Mouse (Mus musculus): Measurements from ENCODE around the gene Mpeg1.

The Mpeg1 gene

DNA sequence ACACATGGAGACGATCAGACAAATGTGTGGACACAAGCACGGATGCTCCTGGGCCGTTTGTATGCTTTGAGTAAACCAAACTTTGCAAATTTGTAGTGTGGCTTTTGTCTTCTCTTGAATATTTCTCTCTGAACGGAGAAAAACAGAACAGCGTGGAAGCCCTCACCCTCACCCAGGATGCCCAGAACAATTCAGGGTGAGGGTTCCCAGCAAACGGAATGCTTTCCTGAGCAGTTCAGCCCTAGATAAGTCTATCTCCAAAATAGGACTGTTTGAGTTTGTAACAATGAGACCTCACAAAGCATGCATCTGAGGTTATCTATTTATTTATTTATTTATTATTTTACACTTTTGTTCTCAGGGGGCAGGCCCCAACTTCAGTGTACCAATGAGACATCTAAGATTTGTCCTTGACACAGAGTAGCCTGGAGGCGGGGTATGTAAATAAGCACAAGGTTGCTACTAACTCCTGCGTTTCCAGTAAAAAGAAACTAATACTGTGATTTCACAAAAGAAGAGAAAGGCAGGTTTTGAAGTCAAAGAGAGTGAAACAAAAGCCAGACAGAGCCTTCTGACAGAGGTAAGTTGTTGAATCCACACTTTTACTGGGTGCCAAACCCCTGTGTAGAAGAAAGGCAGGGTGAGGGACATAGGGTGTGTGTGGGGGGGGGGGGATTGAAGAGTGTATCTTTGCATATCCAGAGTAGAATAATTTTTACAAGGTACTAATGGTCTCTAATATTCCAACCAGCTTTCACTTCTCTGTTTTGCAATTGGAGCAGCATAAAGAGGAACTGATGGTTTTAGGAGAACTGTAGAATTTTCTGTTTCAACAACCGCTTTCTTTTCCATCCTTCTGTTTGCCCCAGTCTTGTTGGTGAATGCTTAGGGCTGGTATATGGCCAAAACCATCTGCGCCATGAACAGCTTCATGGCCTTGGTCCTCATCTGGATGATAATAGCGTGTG, at the start of gene Mpeg1:
Mpeg1 (plus strand) TSS at position 498 of the 968 bp plus-strand sequence.
- in situ Hi-C loops (cut with MseI, MboI), result no loop called here

DNA sequence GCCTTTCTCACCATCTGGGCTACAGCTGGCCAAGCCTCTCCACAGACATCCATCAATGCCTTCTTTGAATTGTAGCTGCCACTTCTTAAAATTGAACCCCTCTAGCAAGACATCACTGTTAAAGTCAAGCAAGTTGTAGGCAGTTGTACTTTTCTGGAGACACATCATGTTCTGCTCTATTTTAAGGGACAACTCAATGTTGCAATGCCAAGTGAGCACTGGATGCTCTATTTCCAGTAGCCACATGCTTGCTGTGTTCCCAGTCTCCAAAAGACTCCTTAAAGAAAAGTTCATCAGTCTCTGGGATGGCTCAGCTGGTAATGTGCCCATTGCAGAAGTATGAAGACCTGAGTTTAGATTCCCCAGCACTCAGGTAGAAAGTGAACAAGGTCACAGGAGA, 46.8 kb upstream of the Mpeg1 start:
- in situ Hi-C loops (cut with MseI, MboI), result loop anchor here in 1 of 2 experiments (10.0 kb wide), 1 partner anchor 279 kb away; no protein-coding TSS in a partner anchor

DNA sequence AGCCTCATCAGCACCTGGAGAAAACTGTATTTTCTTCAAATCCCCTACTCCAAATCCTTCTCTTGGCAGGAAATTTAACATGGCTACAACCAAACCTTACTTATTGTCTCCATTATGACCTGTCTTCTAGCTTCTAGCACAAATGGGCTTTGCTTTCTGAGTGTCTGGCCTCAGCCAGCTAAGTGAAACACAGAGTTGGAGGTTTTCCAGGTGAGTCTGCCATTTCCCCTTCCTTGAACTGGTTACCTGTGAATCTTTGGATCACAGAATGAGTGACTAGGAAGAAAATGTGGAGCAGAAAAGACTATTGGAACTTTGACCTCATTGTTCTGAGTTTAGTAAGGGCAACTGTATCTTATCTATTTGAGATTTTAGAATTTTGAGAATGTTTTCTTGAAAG, 43.2 kb upstream of the Mpeg1 start, which contains the start of gene Olfr1441:
Olfr1441 (plus strand) TSS at position 73 of the 400 bp plus-strand sequence.
- in situ Hi-C loops (cut with MseI, MboI), result loop anchor here in 1 of 2 experiments (10.0 kb wide), 1 partner anchor 283 kb away; no protein-coding TSS in a partner anchor

DNA sequence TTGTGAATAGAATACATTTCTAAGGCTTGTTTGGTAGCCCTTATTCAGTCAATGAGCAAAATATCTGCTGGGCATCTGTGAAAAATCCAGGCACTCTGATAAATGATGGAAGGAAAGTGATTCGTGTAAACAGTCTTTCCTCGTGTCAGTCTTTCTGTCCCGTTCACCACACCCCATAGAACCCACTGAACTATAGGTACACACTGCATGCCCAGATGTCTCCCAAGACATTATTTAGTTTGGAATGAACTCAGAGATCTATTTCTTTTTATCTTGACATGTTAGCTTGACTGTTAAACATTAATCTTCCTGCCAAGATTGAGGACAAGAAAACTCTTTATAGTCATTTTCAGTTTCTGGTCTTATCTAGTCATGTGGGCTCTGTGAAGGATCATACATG, 42.3 kb upstream of the Mpeg1 start:
- in situ Hi-C loops (cut with MseI, MboI), result loop anchor here in 1 of 2 experiments (10.0 kb wide), 1 partner anchor 284 kb away; no protein-coding TSS in a partner anchor

DNA sequence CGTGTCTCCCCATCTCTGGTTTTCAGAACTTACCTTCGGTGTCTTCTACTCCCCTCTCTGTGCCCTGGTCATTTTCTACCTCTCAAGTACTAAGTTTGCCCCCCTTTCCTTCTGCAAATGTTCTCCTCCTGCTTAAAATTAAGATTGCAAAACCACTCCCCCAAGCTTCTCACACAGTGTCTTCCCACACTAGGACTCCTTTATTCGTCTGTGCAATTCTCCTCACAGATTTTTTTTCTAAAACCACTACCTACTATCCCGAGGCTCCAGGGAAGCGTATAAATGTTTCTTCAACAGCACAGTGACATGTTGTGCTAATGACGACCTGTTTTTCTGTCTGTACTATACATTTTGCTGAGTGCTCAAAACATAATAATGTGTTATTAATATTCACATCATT, 40.0 kb upstream of the Mpeg1 start:
- in situ Hi-C loops (cut with MseI, MboI), result loop anchor here in 1 of 2 experiments (10.0 kb wide), 1 partner anchor 286 kb away; no protein-coding TSS in a partner anchor

DNA sequence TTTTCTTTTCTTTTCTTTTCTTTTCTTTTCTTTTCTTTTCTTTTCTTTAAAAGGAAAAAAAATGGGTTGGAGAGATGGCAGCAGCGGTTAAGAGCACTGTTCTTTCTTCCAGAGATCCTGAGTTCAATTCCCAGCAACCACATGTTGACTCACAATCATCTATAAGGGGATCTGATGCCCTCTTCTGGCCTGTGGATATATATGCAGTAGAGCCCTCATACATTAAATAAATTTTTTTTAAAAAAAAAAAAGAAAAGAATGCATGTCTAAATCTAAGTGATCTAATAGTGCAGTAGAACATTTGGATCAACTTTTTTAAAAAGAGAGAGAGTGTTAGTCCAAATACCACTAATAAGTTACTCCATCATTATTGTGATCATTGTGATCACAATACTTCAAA, 38.9 kb upstream of the Mpeg1 start:
- in situ Hi-C loops (cut with MseI, MboI), result loop anchor here in 1 of 2 experiments (10.0 kb wide), 1 partner anchor 287 kb away; no protein-coding TSS in a partner anchor

DNA sequence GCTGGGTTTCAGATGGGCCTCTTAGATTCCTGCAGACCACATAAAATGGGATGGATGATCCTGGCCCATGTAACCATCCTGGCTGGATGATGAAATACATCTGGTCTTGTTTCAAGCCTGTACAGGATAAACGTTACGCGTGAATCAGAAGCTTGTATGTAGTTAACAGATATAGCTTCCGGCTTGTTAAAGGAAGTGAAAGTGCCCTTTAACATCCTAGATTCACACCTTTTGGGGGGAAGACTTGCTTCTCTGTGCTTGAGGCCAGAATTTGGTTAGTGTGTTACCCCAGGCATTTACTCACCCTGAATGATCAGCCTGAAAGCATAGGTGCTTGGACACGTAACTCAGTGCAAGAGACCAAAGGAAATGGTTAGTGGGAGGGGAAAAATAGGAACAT, 33.5 kb upstream of the Mpeg1 start:
- in situ Hi-C loops (cut with MseI, MboI), result loop anchor here in 1 of 2 experiments (10.0 kb wide), 1 partner anchor 292 kb away; no protein-coding TSS in a partner anchor

DNA sequence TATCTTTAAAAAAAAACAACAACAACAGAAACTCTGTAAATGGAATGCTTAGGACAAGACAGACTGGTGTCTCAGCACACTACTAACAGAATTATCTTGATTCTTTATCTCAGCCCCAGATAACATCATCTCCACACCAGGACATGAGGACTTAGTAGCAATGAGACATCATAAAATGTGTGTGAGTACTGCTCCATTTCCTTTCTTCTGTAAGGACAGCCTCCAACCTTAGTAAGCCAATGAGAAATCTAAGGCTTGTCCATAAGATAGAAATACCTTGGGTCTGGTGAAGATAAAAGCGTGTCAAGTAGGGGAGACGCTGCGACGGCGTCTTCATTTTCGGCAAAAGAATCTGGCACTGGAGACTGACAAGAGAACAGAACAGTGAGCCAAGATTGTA, 33.0 kb upstream of the Mpeg1 start, which contains the start of gene Pfpl:
Pfpl (plus strand) TSS at position 301 of the 400 bp plus-strand sequence.
- in situ Hi-C loops (cut with MseI, MboI), result loop anchor here in 1 of 2 experiments (10.0 kb wide), 1 partner anchor 293 kb away; no protein-coding TSS in a partner anchor

DNA sequence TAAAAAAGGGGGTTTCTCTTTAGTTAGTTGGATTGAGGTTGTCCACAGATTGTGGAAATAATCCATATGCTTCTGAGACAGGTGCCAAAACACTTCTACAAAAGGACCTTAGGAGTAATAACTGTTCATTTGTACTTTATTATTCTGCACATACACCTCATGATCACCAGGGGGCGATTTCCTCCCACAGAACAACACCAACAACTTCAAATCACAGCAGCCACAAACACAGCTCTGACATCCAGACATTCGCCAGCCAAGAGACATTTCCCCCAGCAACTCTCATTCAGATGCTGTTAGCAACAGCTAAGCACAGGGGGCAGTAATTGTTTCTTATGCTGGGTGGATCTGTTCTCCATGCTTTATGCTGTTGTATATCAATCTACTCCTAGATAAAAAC, 27.5 kb upstream of the Mpeg1 start:
- in situ Hi-C loops (cut with MseI, MboI), result loop anchor here in 1 of 2 experiments (5.0 kb wide), 1 partner anchor 69 kb away; the partner anchor contains the start of gene Dtx4

DNA sequence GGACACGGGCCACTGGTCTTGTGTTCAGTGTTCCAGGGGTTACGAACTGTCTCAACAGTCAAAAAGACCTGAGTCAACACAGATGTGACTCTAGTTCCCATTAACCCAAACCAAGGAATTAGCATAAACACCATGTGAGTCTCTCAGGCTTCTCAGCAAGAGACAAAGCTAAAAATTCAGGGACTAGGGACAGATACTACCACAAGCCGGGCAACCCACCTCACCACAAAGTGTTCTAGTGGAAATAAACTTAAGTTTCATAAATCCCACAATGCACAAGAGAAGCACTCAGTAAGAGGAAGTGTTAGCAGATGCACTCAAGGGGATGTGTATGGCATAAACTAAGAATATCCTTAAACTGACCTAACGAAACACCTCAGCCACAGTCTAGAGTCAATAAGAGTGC, 25.6 kb upstream of the Mpeg1 start:
- in situ Hi-C loops (cut with MseI, MboI), result no loop called here

DNA sequence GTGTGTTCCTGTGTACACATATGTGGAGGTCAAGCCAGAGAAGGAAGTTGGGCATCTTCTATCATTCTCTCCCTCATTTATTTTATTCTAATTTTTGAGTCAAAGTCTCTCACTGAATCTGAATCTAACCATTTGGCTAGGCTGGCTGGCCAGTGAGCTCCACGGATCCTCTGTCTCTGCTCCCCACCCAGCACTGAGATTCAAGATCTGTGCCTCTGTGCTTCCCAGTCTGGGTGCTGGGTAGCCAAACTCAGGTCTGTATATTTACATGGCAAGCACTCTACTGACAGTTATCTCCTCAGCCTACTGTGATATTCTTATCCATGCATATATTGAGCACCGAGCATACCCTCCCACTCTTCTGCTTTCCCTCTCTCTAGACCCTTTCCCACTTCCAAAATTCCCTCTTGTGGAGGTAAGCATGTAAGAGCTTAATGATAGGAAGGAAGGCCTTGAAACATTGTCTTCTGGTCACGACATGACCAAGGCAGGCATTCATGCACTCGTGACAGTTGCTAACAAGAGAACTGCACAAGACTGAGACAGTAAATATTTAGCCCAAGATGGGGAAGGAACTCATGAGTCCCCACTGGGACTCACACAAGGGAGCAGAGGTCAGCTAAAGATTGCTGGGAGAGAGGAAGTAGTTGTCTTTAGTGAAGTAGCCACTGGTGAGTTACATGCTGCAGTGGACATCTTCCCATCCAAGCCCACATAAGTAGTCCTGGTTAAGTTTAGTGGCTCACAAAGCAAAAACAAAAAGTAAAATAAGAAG, 24.6 kb upstream of the Mpeg1 start:
- in situ Hi-C loops (cut with MseI, MboI), result no loop called here

DNA sequence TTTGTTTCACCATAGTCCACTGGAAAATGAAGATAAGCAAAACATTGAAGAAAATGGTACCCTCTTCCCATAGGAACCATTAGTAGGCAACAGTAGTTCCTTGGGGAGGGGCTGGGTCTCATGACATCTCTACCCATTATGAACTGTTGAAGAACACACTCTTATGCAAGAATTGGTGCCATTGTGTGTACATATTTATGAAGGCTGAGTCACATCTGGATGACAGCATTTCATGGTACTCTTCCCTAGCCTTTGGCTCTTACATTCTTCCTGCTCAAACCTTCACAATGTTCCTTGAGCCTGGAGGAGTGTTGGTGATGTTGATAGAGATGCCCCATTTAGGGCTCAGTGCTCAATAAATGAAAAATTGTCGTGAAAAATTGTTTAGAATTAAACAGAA, 21.0 kb upstream of the Mpeg1 start:
- in situ Hi-C loops (cut with MseI, MboI), result no loop called here

DNA sequence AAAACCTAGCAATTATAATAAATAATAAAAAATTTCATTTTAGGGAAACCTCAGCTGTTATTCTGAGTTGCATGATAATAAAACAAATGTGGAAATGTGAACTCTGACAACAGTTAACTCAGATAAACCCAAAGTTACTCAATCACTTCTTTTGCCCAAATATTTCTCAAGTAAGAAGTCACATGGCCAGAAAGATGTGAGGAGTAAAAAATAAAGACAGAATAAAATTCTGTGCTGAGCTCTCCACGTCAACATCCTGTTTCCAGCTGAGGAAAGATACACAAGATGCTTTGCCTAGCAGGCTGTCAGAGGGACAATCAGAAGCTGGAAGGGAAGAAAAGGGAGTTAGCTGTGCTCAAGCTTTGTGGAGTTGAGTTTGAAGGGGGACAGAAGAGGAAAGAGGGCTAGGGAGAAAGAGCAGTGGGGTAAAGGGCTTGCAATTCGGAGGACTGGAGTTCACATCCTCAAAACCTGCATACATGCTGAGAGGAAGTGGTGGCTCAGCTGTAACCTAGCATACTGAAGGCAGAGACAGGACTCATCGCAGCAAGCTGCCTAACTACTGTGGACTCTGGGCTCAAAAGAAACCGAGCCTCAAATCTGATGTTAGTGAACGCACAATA, 20.4 kb upstream of the Mpeg1 start:
- in situ Hi-C loops (cut with MseI, MboI), result no loop called here

DNA sequence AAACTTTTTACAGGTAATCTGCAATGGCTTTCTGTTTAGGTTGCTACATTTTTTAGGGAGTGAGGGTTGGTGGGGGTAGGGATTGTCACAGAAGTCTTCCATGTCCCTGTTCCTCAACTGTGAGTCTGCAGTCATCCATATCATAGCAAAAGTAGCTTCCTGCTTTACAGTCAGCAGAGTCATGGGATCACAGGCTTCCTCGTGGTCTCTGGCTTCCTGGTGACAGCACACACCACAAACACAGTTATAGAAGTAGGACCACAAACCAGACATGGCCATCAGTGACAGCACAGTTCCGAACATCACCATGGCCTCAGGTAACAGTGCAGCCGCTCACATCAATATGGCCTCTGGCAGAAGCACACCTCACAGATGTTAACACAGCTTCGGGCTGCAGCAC, 18.0 kb upstream of the Mpeg1 start:
- in situ Hi-C loops (cut with MseI, MboI), result no loop called here

DNA sequence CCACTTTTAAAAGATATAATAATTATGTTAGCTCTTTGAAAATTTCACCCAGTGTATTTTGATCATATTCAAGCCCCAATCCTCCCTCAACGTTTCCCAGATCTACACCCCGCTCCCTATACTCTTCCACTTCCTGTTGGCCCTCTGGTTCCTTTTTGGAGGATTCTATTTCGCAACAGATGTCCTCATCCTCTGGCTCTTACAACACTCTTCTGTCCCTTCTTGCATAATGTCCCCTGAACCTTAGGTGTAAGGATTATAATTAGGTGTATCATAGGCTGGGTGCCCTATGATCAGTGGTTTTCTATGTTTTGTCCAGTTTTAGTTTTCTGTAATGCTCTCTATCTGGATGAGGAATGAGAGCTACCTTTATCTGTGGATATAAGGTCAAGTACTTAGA, 15.6 kb upstream of the Mpeg1 start:
- in situ Hi-C loops (cut with MseI, MboI), result no loop called here

DNA sequence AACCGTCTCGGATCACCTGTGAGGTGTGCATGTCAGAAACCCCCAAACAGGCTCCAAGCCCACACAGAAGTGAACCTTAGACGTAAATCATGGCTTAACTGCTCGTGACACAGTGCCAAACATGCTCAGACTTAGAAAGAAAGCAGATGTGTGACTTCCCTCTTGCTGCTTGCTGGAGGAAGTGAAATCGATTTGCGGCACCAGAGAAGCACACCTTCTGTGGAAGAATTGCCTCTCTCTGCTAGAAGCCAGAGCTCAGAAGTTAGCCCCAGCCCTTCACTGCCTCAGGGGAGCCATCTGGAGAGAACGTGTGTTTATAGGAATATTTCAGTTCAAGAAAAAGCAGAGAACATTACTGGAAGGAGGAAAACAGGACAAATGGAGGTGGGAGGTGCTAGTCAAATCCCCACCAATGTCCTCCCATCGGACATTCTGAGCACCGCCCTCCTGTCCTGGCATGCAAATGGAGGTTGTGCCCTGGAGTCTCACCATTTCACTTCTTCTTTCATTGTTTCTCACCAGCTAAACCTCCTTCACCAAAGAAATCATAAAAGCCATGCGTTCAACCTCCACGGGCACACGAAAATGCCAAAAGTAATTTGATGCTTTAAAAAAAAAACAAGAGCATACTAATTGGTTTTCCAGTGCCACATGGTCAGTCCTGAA, 3.0 kb upstream of the Mpeg1 start:
- in situ Hi-C loops (cut with MseI, MboI), result no loop called here

DNA sequence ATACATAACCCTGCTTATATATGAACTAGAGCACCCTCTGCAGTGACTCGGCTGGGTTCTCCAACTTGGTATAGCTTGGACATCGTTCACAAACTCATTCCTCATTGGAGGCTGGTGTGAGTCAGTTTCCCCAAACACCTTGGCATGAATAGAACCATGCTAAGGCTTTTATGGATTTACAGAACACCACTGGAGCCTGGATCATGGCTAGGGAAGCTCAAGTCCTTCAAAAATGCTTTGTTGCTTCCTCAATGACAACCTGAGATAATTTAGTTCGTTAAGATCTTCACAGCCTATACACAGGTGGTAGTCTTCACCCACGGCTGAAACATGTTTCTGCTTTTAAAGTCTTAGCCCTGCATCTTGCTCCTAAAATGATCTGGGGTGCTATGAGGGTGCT, 1.1 kb upstream of the Mpeg1 start:
- in situ Hi-C loops (cut with MseI, MboI), result no loop called here

DNA sequence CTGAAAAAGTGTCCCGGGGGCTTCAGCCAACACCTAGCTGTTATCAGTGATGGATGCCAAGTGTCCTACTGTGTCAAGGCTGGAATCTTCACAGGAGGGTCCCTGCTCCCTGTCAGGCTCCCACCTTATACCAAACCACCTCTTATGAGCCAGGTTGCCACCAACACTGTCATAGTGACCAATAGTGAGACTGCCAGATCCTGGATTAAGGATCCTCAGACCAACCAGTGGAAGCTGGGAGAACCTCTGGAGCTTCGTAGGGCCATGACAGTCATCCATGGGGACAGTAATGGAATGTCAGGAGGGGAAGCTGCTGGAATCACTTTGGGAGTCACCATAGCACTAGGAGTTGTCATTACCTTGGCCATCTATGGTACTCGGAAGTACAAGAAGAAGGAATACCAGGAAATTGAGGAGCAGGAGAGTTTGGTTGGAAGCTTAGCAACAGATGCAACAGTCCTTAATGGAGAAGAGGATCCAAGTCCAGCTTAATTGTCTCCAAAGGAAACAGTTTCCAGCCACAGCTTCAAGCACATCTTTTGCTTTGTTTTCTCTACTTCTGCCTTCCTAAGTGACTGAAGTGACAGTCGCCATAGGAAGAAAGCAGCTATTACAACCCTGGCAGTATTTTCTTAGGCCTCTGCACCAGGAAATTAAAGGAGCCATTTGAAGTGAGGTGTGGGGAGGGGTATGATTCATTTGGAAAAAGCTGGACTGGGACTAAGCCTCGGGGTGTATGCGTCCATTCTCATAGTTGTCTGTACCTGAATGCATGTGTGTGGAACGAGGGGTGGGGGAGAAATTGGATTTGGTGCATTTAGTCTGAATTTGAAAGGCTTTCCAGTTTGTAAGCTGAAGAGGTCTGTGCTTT, 2.5 kb downstream of the Mpeg1 start:
- in situ Hi-C loops (cut with MseI, MboI), result no loop called here

DNA sequence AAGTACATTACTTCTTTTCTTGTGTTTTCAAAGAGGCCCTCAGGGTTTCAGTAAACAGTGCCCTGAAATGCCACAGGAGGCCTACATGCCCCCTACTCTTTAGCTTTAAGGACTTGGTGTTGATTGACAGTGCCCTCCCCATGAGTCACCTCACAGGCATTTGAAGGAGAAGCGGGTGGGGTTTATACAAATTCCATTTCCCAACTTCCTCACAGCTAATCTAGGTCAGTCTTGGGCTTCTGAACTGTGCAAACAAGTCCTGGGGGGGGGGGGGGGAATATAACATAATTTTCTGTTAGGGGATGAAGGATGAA, 3.1 kb downstream of the Mpeg1 start:
- in situ Hi-C loops (cut with MseI, MboI), result no loop called here

DNA sequence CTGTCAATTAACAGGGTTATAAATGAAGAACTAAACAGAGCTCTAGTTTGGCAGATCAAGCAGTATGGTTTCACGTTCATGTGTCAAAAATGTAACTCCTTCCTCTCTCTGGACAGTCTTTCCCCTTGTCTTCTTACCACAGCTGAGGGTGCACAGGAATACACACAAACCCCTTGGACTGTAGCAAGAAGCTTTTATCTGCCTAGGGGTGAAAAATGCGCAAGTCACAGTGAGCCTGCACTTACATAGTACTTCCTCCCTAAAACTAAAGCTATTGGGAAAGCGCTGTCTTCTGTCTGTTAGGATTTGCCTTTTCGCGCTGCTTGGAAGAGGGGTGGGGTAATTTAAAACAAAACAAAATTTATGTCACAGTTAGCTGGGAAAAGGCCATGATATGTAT, 3.5 kb downstream of the Mpeg1 start:
- in situ Hi-C loops (cut with MseI, MboI), result no loop called here

All from mouse trophoblast stem cell (cell line).